Mouse (Mus musculus): ENCODE data around the gene Kcnj8. TPM values are rescaled to one million over a fixed set of nuclear protein-coding genes. Genes with fewer than 3 reads are reported as not detected.

Kcnj8 gene
- polyA plus RNA-seq, 1 experiment from 2014 or later: 16.0 TPM

DNA sequence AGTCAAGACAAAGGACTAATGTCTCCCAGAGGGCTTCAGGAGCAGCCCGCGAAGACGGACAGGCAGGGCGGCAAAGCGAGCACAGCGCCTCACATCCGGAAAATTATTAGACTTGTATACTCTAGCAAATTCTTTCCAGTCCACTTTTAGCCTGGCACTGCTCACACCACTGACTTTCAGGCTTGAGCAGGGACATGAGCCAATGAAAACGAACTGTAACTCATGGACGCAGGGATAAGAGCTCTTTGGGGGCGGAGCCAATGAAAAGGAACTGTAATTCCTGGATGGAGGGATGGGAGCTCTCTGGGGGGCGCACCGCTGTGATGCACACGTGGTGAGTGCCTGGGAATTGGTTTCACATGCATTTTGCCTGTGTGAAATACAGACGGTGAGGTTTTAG lies 26.3 kb downstream of the Kcnj8 start:
- no peak overlapping the region for H3K9ac ChIP-seq
- 42% methylated on average over 14 of the region's 14 CpGs for WGBS
- no peak overlapping the region for H3K4me3 ChIP-seq (replicated peaks)
- H3K4me1 ChIP-seq: 0 out of 2 replicates have a peak, but pooled peaks cover 6% of the 10 kb centered on the region
- H3K27me3 ChIP-seq: no peaks in the 10 kb centered on the region
- H3K4me2 ChIP-seq (replicated peaks): peak overlapping the region; percentile 24; the same call in 1 of the 2 replicates
- no peak for ATAC-seq (ENCODE audit: insufficient number of reproducible peaks, low FRiP score, low TSS enrichment, low read depth)
- no peaks in the 10 kb centered on the region for H3K36me3 ChIP-seq
- H3K27ac ChIP-seq (replicated peaks): no peak overlapping the region
- H3K9me3 ChIP-seq (replicated peaks): no peaks in the 10 kb centered on the region

DNA sequence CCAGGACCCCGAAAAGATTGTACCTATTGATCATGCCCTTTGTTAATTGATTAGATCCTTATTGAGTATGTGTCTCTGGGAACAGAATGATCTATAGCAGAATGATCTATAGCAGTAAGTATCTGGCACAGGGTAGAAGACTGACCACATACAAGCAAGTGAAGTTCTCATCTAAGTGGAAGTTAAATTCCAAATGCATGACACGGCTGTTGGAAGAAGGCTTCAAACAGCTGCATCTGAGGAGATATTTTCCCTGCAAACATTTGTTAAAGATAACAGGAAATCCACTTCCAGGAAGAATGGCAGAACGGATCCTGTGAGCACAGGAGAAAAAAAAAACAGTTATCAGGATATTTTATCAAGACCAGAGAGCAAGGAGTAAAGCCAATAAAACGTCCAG lies 27.8 kb downstream of the Kcnj8 start:
- Histone ChIP-seq H3K9ac (no peak overlapping the region), H3K9me3 (replicated peaks) (no peaks in the 10 kb centered on the region), H3K27me3 (no peaks in the 10 kb centered on the region), H3K27ac (replicated peaks) (no peak overlapping the region), H3K36me3 (no peaks in the 10 kb centered on the region), H3K4me3 (replicated peaks) (no peak overlapping the region), H3K4me2 (replicated peaks) (no peak overlapping the region), H3K4me1 (0 out of 2 replicates have a peak, but pooled peaks cover 6% of the 10 kb centered on the region)
- ATAC-seq (ENCODE audit: insufficient number of reproducible peaks, low FRiP score, low TSS enrichment, low read depth): no peak
- 62% methylated on average over 4 of the region's 4 CpGs for WGBS

DNA sequence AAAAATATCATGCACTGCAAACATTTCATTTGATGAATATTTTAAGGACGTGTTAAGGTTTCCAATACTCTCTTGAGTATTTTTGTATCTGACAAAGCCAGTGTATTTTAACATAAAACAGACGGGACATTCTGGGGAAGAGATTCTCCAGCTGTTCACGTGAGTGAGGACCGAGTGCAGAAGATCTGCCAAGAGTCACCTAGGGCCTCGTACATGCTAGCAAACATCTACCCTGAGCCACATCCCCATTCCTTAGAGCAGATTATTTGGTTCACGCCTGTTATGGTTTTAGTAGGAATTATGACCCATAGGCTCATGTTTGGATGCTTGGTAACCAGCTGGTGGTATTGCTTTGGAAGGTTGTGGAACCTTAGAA lies 28.6 kb downstream of the Kcnj8 start:
- Histone ChIP-seq H3K27me3 (no peaks in the 10 kb centered on the region), H3K9me3 (replicated peaks) (no peaks in the 10 kb centered on the region), H3K36me3 (no peaks in the 10 kb centered on the region), H3K9ac (no peak overlapping the region), H3K27ac (replicated peaks) (no peak overlapping the region), H3K4me1 (0 out of 2 replicates have a peak, but pooled peaks cover 6% of the 10 kb centered on the region), H3K4me3 (replicated peaks) (no peak overlapping the region), H3K4me2 (replicated peaks) (no peak overlapping the region)
- WGBS: 70% methylated on average over 6 of the region's 6 CpGs
- no peak for ATAC-seq (ENCODE audit: insufficient number of reproducible peaks, low FRiP score, low TSS enrichment, low read depth)

DNA sequence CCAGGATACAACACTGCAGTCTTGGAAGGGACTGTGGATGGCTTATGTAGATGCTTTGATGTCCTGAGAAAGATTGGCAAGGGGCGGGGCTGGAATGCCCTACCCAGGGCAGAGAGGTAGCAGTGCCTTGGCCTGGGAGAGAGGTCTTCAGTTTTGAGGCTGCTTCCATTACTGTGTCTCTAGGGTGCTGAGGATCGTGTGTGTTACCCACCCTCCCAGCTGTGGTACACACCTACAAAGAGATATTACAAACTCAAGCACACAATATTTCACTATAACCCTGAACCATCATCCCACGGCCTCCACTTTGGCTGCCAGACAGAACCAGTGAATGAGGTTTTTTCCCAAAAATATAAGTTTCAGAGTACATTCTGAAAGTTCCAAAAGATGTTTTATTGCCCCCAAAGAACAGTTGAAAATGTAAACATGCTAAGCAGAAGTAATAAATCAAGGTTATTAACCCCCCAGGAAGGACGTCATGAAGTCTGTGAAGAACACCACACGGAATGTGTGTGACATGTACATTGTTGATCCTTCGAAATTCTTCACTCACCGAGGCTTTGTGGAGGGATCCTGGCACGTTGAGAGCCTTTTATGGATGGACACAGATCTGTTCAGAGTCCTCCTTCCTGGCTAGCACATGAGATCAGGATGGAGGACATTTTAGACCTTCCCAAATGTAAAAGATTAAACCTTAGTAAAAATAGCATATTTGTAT lies 29.2 kb downstream of the Kcnj8 start:
- no peak overlapping the region for H3K9ac ChIP-seq
- WGBS: 64% methylated on average over 8 of the region's 8 CpGs
- H3K4me3 ChIP-seq (replicated peaks): no peak overlapping the region
- H3K27ac ChIP-seq (replicated peaks): no peak overlapping the region
- no peak for ATAC-seq (ENCODE audit: insufficient number of reproducible peaks, low FRiP score, low TSS enrichment, low read depth)
- no peak overlapping the region for H3K4me2 ChIP-seq (replicated peaks)
- H3K36me3 ChIP-seq: no peaks in the 10 kb centered on the region
- H3K4me1 ChIP-seq: 0 out of 2 replicates have a peak, but pooled peaks cover 6% of the 10 kb centered on the region
- H3K9me3 ChIP-seq (replicated peaks): no peaks in the 10 kb centered on the region
- no peaks in the 10 kb centered on the region for H3K27me3 ChIP-seq

DNA sequence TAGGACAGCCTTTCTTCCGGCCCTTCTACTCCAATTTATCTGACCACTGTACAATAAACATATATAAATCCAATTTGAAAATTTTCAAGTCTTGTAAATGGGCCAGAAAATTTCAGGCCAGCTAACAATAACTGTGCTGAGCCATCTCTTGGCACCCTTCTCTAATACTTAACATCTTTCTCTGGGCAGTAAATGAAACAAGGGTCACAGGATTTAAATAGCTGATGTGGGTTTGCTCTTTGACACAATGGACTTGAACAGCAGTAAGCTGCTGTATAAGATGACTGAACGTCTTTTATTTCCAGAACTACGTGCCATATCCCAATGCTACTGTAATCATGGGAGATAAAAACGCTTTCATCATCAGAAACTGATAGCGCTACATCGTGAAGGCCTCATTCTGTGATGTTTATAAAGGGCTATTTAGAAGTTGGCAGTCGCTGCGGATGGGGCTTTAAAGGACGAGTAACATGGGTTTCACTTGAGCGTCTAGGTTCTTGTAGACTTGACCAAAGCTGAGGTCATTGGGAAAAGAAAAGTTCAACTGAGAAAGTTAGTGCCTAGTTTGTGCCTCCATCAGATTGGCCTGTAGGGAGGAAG lies 30.8 kb downstream of the Kcnj8 start:
- Histone ChIP-seq H3K27ac (replicated peaks) (no peak overlapping the region), H3K9me3 (replicated peaks) (no peaks in the 10 kb centered on the region), H3K9ac (no peak overlapping the region), H3K4me2 (replicated peaks) (no peak overlapping the region), H3K27me3 (no peaks in the 10 kb centered on the region), H3K4me1 (0 out of 2 replicates have a peak, but pooled peaks cover 6% of the 10 kb centered on the region), H3K36me3 (no peaks in the 10 kb centered on the region), H3K4me3 (replicated peaks) (no peak overlapping the region)
- 87% methylated on average over 10 of the region's 10 CpGs for WGBS
- no peak for ATAC-seq (ENCODE audit: insufficient number of reproducible peaks, low FRiP score, low TSS enrichment, low read depth)

DNA sequence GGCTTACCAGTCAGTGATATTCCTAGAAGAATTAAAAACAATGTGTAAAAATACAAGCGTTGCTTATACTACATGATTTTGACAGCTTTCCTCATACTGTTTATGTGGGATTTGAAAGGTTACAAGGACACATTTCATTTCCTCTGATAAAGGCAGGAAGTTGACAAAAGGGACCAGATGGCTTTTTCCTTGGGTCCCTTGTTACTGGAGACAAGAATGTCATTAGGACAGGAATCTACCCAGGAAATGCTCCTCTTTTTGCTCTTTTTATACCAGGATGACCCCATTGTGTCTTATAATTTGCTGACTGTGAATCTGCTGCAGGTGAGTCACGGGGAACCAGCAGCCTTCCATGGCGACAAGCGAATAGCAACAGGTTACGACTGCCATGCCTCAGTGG lies 31.3 kb downstream of the Kcnj8 start:
- WGBS: 81% methylated on average over 5 of the region's 5 CpGs
- Histone ChIP-seq H3K36me3 (no peaks in the 10 kb centered on the region), H3K4me1 (0 out of 2 replicates have a peak, but pooled peaks cover 4% of the 10 kb centered on the region), H3K9ac (no peak overlapping the region), H3K27ac (replicated peaks) (no peak overlapping the region), H3K9me3 (replicated peaks) (no peaks in the 10 kb centered on the region), H3K4me3 (replicated peaks) (no peak overlapping the region), H3K27me3 (no peaks in the 10 kb centered on the region), H3K4me2 (replicated peaks) (no peak overlapping the region)
- ATAC-seq (ENCODE audit: insufficient number of reproducible peaks, low FRiP score, low TSS enrichment, low read depth): no peak

DNA sequence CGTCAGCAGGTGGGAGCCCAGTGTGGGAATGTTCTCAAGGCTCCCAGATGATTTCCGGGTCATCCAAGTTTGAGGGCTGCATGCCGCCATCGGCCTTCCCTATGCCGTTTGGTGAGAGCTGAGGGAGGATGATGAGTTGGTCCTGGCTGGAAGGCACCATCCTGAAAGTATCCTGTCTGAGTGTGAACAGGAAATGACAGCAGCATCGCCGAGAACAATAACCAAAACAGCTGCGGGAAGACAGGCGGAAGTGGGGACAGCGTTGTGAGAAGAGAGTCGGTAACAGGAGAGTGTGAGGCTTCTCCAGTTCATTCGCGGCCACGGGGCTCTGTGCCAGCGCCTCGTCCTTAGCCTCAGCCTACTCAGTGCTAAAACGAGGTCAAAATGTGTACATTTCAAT lies 32.9 kb downstream of the Kcnj8 start:
- no peak overlapping the region for H3K4me2 ChIP-seq (replicated peaks)
- no peak overlapping the region for H3K27ac ChIP-seq (replicated peaks)
- H3K9ac ChIP-seq: no peak overlapping the region
- no peaks in the 10 kb centered on the region for H3K9me3 ChIP-seq (replicated peaks)
- no peaks in the 10 kb centered on the region for H3K36me3 ChIP-seq
- 73% methylated on average over 17 of the region's 17 CpGs for WGBS
- H3K4me1 ChIP-seq: no peaks in the 10 kb centered on the region
- no peaks in the 10 kb centered on the region for H3K27me3 ChIP-seq
- H3K4me3 ChIP-seq (replicated peaks): no peak overlapping the region
- no peak for ATAC-seq (ENCODE audit: insufficient number of reproducible peaks, low FRiP score, low TSS enrichment, low read depth)

DNA sequence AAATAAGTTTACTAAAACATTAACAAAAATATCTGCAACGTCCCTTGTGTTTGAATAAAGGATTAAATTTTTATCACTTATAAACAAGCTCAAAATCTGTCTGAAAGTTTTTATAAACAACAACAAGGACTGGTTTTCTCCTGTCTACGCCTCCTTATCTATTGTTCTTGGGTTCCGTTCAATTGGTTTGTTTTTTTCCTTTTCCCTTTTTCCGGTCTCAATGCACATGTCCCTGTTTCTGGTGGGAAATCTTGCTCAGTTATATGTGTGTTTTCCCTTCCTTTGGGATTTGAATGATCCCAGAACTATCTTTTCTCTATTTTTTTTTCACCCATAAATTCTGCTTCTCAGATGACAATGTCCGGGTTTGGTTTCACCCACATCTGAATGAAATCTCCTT lies 38.0 kb downstream of the Kcnj8 start:
- 73% methylated on average over 5 of the region's 5 CpGs for WGBS
- no peak overlapping the region for H3K9ac ChIP-seq
- H3K4me3 ChIP-seq (replicated peaks): no peak overlapping the region
- no peak overlapping the region for H3K27ac ChIP-seq (replicated peaks)
- no peak overlapping the region for H3K4me2 ChIP-seq (replicated peaks)
- H3K36me3 ChIP-seq: no peaks in the 10 kb centered on the region
- no peaks in the 10 kb centered on the region for H3K27me3 ChIP-seq
- H3K4me1 ChIP-seq: no peaks in the 10 kb centered on the region
- no peaks in the 10 kb centered on the region for H3K9me3 ChIP-seq (replicated peaks)
- ATAC-seq (ENCODE audit: insufficient number of reproducible peaks, low FRiP score, low TSS enrichment, low read depth): no peak

DNA sequence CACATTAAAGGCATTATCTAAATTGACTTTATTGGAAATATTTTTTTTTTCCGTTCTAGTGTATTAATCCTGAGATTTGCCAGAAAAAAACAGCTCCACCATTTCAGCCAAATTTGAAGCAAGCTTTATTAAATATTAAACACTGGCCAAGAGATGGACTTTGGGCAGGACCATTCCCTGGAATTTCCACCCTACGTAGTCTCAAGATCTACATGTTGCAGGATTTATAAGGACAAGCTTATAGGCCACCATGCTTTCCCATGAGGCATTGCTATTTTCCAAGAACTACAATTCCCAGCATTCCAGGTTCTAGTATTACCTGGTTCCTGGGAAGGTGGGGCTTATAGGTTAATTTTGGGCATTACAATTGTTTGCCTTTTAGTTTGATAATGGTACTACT lies 38.7 kb downstream of the Kcnj8 start:
- no peak overlapping the region for H3K9ac ChIP-seq
- no peaks in the 10 kb centered on the region for H3K27me3 ChIP-seq
- H3K9me3 ChIP-seq (replicated peaks): no peaks in the 10 kb centered on the region
- H3K36me3 ChIP-seq: no peaks in the 10 kb centered on the region
- no peak for ATAC-seq (ENCODE audit: insufficient number of reproducible peaks, low FRiP score, low TSS enrichment, low read depth)
- no peak overlapping the region for H3K4me3 ChIP-seq (replicated peaks)
- no peaks in the 10 kb centered on the region for H3K4me1 ChIP-seq
- H3K4me2 ChIP-seq (replicated peaks): no peak overlapping the region
- WGBS: 88% methylated on average over 2 of the region's 2 CpGs
- no peak overlapping the region for H3K27ac ChIP-seq (replicated peaks)

DNA sequence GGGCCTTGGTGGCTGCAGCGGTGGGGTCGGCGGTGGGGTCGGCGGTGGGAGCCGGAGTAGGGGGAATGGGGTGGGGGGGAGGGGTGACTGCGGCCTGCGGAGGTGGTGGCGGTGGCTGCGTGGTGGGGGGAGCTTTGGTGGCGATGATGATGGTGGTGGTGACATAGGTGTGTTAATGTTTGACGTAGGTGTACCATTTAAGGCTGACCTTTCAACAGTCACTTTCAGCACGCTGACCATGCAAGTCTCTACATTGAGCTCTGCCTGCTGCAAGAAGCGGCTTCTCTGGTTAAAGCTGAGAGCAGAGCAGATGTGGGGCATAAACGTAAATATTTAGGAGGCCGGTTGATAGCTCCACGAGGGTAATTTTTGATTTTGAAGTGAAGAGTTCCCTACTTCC lies 39.3 kb downstream of the Kcnj8 start:
- Histone ChIP-seq H3K27me3 (no peaks in the 10 kb centered on the region), H3K4me1 (no peaks in the 10 kb centered on the region), H3K9ac (no peak overlapping the region), H3K4me3 (replicated peaks) (no peak overlapping the region), H3K9me3 (replicated peaks) (no peaks in the 10 kb centered on the region), H3K36me3 (no peaks in the 10 kb centered on the region), H3K4me2 (replicated peaks) (no peak overlapping the region), H3K27ac (replicated peaks) (no peak overlapping the region)
- ATAC-seq (ENCODE audit: insufficient number of reproducible peaks, low FRiP score, low TSS enrichment, low read depth): no peak
- WGBS: 93% methylated on average over 17 of the region's 17 CpGs

DNA sequence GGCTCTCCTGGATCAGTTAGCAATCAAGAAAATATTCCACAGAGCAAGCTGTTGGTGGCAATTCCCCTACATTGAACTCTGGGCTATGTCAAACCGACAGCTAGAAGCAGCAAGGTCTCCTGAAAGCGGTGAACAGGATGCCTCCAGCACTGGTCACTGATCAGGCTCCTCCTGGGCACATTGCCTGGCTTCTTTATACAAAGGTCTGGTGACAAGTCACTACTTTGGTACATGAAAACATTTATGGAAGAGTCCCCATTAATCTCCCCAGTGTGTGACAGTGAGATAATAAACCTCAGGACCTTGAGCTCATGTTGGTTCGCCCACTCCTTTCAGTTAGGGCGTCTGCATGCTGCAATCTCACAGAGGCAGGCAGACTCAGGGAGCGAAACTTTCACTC lies 41.0 kb downstream of the Kcnj8 start:
- WGBS: 81% methylated on average over 5 of the region's 5 CpGs
- Histone ChIP-seq H3K27ac (replicated peaks) (no peak overlapping the region), H3K36me3 (no peaks in the 10 kb centered on the region), H3K4me2 (replicated peaks) (no peak overlapping the region), H3K9me3 (replicated peaks) (no peaks in the 10 kb centered on the region), H3K4me3 (replicated peaks) (no peak overlapping the region), H3K27me3 (no peaks in the 10 kb centered on the region), H3K4me1 (no peaks in the 10 kb centered on the region), H3K9ac (no peak overlapping the region)
- no peak for ATAC-seq (ENCODE audit: insufficient number of reproducible peaks, low FRiP score, low TSS enrichment, low read depth)

DNA sequence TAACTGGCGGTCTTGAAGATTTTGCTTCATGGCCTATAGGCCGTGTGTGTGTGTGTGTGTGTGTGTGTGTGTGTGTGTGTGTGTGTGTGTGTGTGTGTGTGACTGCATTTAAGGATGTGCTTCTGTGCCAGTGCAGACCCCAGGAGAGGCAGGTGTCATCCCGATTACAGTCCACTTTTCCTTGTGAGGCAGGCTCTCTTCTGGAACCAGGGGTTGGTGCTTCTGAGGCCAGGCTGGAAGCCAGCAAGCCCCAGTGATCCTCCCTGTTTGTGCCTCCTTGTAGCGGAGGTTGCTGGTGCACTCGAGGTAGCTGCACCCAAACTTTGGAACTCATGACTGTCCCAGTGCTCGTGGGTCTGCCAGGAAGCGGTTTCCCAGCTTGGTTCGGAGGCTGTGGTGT lies 41.7 kb downstream of the Kcnj8 start:
- no peak for ATAC-seq (ENCODE audit: insufficient number of reproducible peaks, low FRiP score, low TSS enrichment, low read depth)
- Histone ChIP-seq H3K4me1 (no peaks in the 10 kb centered on the region), H3K36me3 (no peaks in the 10 kb centered on the region), H3K27me3 (no peaks in the 10 kb centered on the region), H3K9ac (no peak overlapping the region), H3K4me3 (replicated peaks) (no peak overlapping the region), H3K9me3 (replicated peaks) (no peaks in the 10 kb centered on the region), H3K27ac (replicated peaks) (no peak overlapping the region), H3K4me2 (replicated peaks) (no peak overlapping the region)
- WGBS: 80% methylated on average over 8 of the region's 8 CpGs
